ENCODE assay signal across 8 mouse cellular contexts in genomic region chr4:44424831-44425704, GRCm38 (mm10).
DNase-seq lines count a peak whose midpoint lies in the region; ATAC-seq lines count a peak whose summit lies in the region.

No protein-coding gene starts in this region.

- no peak overlapping the region for H3K9ac ChIP-seq in heart, embryonic 14.5 days (ENCODE audit: low read length)
- H3K9ac ChIP-seq in forebrain, embryonic 16.5 days (replicated peaks; ENCODE audit: low read depth, low read length) = peak overlapping the region; percentile 44

- peaks cover 0 to 5% of the 10 kb centered on the region in 2 experiments; a peak in 1 of 4 replicates for H3K4me1 ChIP-seq in heart, embryonic 14.5 days (ENCODE audit: control insufficient read depth in 2 of 2, insufficient read depth in 2 of 2, low read length in 2 of 2)
- H3K4me1 ChIP-seq in forebrain, embryonic 16.5 days (replicated peaks; ENCODE audit: control insufficient read depth, insufficient read depth, low read length) = peaks cover 6% of the 10 kb centered on the region; the same call in 1 of the 2 replicates

- WGBS in heart, embryonic 14.5 days = 1% methylated on average over 56 of the region's 56 CpGs
- WGBS in forebrain, embryonic 16.5 days = under 1% methylated on average over 55 of the region's 56 CpGs

- H3K27ac ChIP-seq in heart, embryonic 14.5 days (replicated peaks in 1 of 2; ENCODE audit: control insufficient read depth in 1 of 2, insufficient read depth in 1 of 2, low read depth in 2 of 2, low read length in 2 of 2) = no peak overlapping the region
- no peak overlapping the region for H3K27ac ChIP-seq in forebrain, embryonic 16.5 days (ENCODE audit: low read length)

- H3K4me3 ChIP-seq in heart, embryonic 14.5 days (ENCODE audit: control insufficient read depth in 1 of 2, insufficient read depth in 1 of 2, low read depth in 1 of 2, low read length in 2 of 2) = peak overlapping the region; percentile 39 to 42
- H3K4me3 ChIP-seq in forebrain, embryonic 16.5 days (replicated peaks; ENCODE audit: low read length) = peak overlapping the region; percentile 46

- H3K4me2 ChIP-seq in heart, embryonic 14.5 days (ENCODE audit: low read length) = peak overlapping the region; percentile 75
- H3K4me2 ChIP-seq in forebrain, embryonic 16.5 days (ENCODE audit: low read length) = peak overlapping the region; percentile 83

- H3K9me3 ChIP-seq in heart, embryonic 14.5 days (ENCODE audit: control insufficient read depth, low read length) = no peaks in the 10 kb centered on the region
- no peaks in the 10 kb centered on the region for H3K9me3 ChIP-seq in forebrain, embryonic 16.5 days (ENCODE audit: control insufficient read depth, low read length)

- peaks cover 60% of the 10 kb centered on the region for H3K27me3 ChIP-seq in heart, embryonic 14.5 days (ENCODE audit: control insufficient read depth, insufficient read depth, low read length)
- peaks cover 16% of the 10 kb centered on the region for H3K27me3 ChIP-seq in forebrain, embryonic 16.5 days (replicated peaks; ENCODE audit: control insufficient read depth, insufficient read depth, low read length)

- no peaks in the 10 kb centered on the region for H3K36me3 ChIP-seq in heart, embryonic 14.5 days (ENCODE audit: control insufficient read depth, insufficient read depth, low read length)
- H3K36me3 ChIP-seq in forebrain, embryonic 16.5 days (ENCODE audit: control insufficient read depth, insufficient read depth) = no peaks in the 10 kb centered on the region

- ATAC-seq in heart, embryonic 14.5 days (ENCODE audit: insufficient number of reproducible peaks, insufficient read depth, low FRiP score, low read depth) = no peak
- 0 out of 2 replicates have a peak, but pooled peaks have one; percentile 50 for ATAC-seq in forebrain, embryonic 16.5 days

- no peak for DNase-seq in heart, postnatal 25 days (ENCODE audit: low spot score)
- DNase-seq in R1 (ENCODE audit: low read depth, low spot score) = peak; percentile 35
- peak; percentile 8 for DNase-seq in lung, postnatal 10 days
- peak; percentile 27 for DNase-seq in testis, postnatal 14 days (ENCODE audit: low spot score)
- DNase-seq in thymus, postnatal 0 days (ENCODE audit: low spot score) = no peak
- DNase-seq in layer of hippocampus, adult 9-11 months = no peak

- intact Hi-C loops in heart, postnatal 25 days (cut with DNase I) = no loop called here

Comparison
In these comparisons a context has a peak if more than half of its experiments do, and no peak if none do; other contexts are left out.
1. DNase-seq: peak in R1 (single experiment), lung, postnatal 10 days (single experiment) and testis, postnatal 14 days (single experiment); none in heart, postnatal 25 days (single experiment), thymus, postnatal 0 days (single experiment) and layer of hippocampus, adult 9-11 months (single experiment).